Mouse (Mus musculus): ENCODE measurements at regions not wholly inside any gene's neighbourhood (a gene's known extent, or its start where the extent isn't known, plus 50 kb on each side); places are given as distances from the start of the nearest gene placed in this dataset.

- H3K36me3 ChIP-seq (ENCODE audit: control insufficient read depth, insufficient read depth, low read length), result no peaks in the 10 kb centered on the region
- H3K79me2 ChIP-seq (ENCODE audit: control insufficient read depth, insufficient read depth, low read length), result no peaks in the 10 kb centered on the region
- WGBS, result 91% methylated on average over 6 of the region's 6 CpGs
- no peak for TF ChIP-seq POLR2A (IDR thresholded peaks at IDR 0.05; ENCODE audit: extremely low read depth, insufficient read depth, low read length)
- TF ChIP-seq CTCF (IDR thresholded peaks at IDR 0.05; ENCODE audit: low read depth, low read length), result no peak
- H3K4me3 ChIP-seq (ENCODE audit: insufficient read depth, low read depth, low read length), result no peak overlapping the region
- no peaks in the 10 kb centered on the region for H3K27me3 ChIP-seq (ENCODE audit: control insufficient read depth, insufficient read depth, low read length)
- H3K4me1 ChIP-seq (ENCODE audit: control insufficient read depth, insufficient read depth, low read length), result peaks cover 6% of the 10 kb centered on the region; the same call in 1 of the 2 replicates
- no peak overlapping the region for H3K9ac ChIP-seq (ENCODE audit: low read depth, low read length)
- no peak for DNase-seq (ENCODE audit: extremely low read depth, low read depth, low spot score)
- H3K27ac ChIP-seq (replicated peaks; ENCODE audit: insufficient read depth, low read depth, low read length), result no peak overlapping the region
Observed at GRCm38 (mm10) chr3:34757130-34757529, 106.9 kb downstream of the Sox2 start.

GRCm38 (mm10) chr3:34757813-34758510 lies 107.8 kb downstream of the Sox2 start:
- Histone ChIP-seq H3K9ac (ENCODE audit: low read depth, low read length) (no peak overlapping the region), H3K4me1 (ENCODE audit: control insufficient read depth, insufficient read depth, low read length) (peaks cover 6% of the 10 kb centered on the region; the same call in 1 of the 2 replicates), H3K27me3 (ENCODE audit: control insufficient read depth, insufficient read depth, low read length) (no peaks in the 10 kb centered on the region), H3K27ac (replicated peaks; ENCODE audit: insufficient read depth, low read depth, low read length) (no peak overlapping the region), H3K79me2 (ENCODE audit: control insufficient read depth, insufficient read depth, low read length) (no peaks in the 10 kb centered on the region), H3K36me3 (ENCODE audit: control insufficient read depth, insufficient read depth, low read length) (no peaks in the 10 kb centered on the region), H3K4me3 (ENCODE audit: insufficient read depth, low read depth, low read length) (no peak overlapping the region)
- 63% methylated on average over 13 of the region's 13 CpGs for WGBS
- TF ChIP-seq CTCF (IDR thresholded peaks at IDR 0.05; ENCODE audit: low read depth, low read length) (no peak), POLR2A (IDR thresholded peaks at IDR 0.05; ENCODE audit: extremely low read depth, insufficient read depth, low read length) (no peak)
- DNase-seq (ENCODE audit: extremely low read depth, low read depth, low spot score), result no peak

- Histone ChIP-seq H3K27me3 (ENCODE audit: control insufficient read depth, insufficient read depth, low read length) (no peaks in the 10 kb centered on the region), H3K36me3 (ENCODE audit: control insufficient read depth, insufficient read depth, low read length) (no peaks in the 10 kb centered on the region)
- WGBS, result 68% methylated on average over 19 of the region's 19 CpGs
Observed at GRCm38 (mm10) chr3:34759942-34760640, 109.9 kb downstream of the Sox2 start.

DNA sequence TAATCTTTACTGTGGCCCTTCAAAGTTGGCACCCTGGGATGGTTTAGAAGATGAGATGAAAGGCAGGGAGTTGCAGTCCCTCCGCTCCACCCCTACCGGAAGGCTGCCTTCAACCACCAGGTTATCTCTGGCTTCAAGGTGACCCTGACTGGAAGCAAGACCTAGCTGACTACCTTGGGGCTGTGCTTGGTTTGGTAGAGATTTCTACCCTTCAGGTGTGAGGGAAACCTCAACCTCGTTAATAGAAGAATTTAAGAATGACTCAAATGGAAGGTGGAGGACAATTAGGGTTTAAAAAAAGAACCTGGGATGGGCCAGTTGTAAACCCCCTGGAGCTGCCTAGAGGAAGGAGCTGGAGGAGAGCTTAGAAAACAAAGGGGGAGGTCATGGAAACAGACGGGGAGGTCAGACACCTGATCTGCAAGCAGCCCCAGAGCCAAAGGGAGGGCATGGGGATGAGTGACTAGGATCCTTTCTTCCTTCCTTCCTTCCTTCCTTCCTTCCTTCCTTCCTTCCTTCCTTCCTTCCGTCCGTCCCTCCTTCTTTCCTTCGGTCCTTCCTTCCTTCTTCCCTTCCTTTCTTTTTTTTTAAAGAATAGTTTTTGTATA lies 111.1 kb downstream of the Sox2 start:
- Histone ChIP-seq H3K4me1 (ENCODE audit: control insufficient read depth, insufficient read depth, low read length) (no peaks in the 10 kb centered on the region), H3K27me3 (ENCODE audit: control insufficient read depth, insufficient read depth, low read length) (no peaks in the 10 kb centered on the region), H3K27ac (replicated peaks; ENCODE audit: insufficient read depth, low read depth, low read length) (no peak overlapping the region), H3K36me3 (ENCODE audit: control insufficient read depth, insufficient read depth, low read length) (no peaks in the 10 kb centered on the region), H3K79me2 (ENCODE audit: control insufficient read depth, insufficient read depth, low read length) (no peaks in the 10 kb centered on the region), H3K4me3 (ENCODE audit: insufficient read depth, low read depth, low read length) (no peak overlapping the region), H3K9ac (ENCODE audit: low read depth, low read length) (no peak overlapping the region)
- WGBS, result 79% methylated on average over 7 of the region's 7 CpGs
- no peak for DNase-seq (ENCODE audit: extremely low read depth, low read depth, low spot score)
- TF ChIP-seq POLR2A (IDR thresholded peaks at IDR 0.05; ENCODE audit: extremely low read depth, insufficient read depth, low read length), result no peak
- no peak for TF ChIP-seq CTCF (IDR thresholded peaks at IDR 0.05; ENCODE audit: low read depth, low read length)

More at GRCm38 (mm10) chr3:34759942-34760640, 109.9 kb downstream of the Sox2 start:
- peak; percentile 59 for TF ChIP-seq CTCF (IDR thresholded peaks at IDR 0.05; ENCODE audit: low read depth, low read length)
- TF ChIP-seq POLR2A (IDR thresholded peaks at IDR 0.05; ENCODE audit: extremely low read depth, insufficient read depth, low read length), result no peak
- Histone ChIP-seq H3K79me2 (ENCODE audit: control insufficient read depth, insufficient read depth, low read length) (no peaks in the 10 kb centered on the region), H3K4me1 (ENCODE audit: control insufficient read depth, insufficient read depth, low read length) (no peaks in the 10 kb centered on the region), H3K9ac (ENCODE audit: low read depth, low read length) (no peak overlapping the region), H3K27ac (replicated peaks; ENCODE audit: insufficient read depth, low read depth, low read length) (no peak overlapping the region), H3K4me3 (ENCODE audit: insufficient read depth, low read depth, low read length) (no peak overlapping the region)
- no peak for DNase-seq (ENCODE audit: extremely low read depth, low read depth, low spot score)

- DNase-seq (ENCODE audit: extremely low read depth, low read depth, low spot score), result no peak
- no peak for TF ChIP-seq CTCF (IDR thresholded peaks at IDR 0.05; ENCODE audit: low read depth, low read length)
- TF ChIP-seq POLR2A (IDR thresholded peaks at IDR 0.05; ENCODE audit: extremely low read depth, insufficient read depth, low read length), result no peak
- 87% methylated on average over 4 of the region's 4 CpGs for WGBS
- no peaks in the 10 kb centered on the region for H3K4me1 ChIP-seq (ENCODE audit: control insufficient read depth, insufficient read depth, low read length)
- no peaks in the 10 kb centered on the region for H3K79me2 ChIP-seq (ENCODE audit: control insufficient read depth, insufficient read depth, low read length)
- no peaks in the 10 kb centered on the region for H3K36me3 ChIP-seq (ENCODE audit: control insufficient read depth, insufficient read depth, low read length)
- no peaks in the 10 kb centered on the region for H3K27me3 ChIP-seq (ENCODE audit: control insufficient read depth, insufficient read depth, low read length)
- H3K27ac ChIP-seq (replicated peaks; ENCODE audit: insufficient read depth, low read depth, low read length), result no peak overlapping the region
- H3K4me3 ChIP-seq (ENCODE audit: insufficient read depth, low read depth, low read length), result no peak overlapping the region
- no peak overlapping the region for H3K9ac ChIP-seq (ENCODE audit: low read depth, low read length)
Observed at GRCm38 (mm10) chr3:34761783-34762182, 111.6 kb downstream of the Sox2 start.
